Mouse (Mus musculus): ENCODE measurements around the gene Immp1l. TPM values are rescaled to one million over a fixed set of nuclear protein-coding genes. Genes with fewer than 3 reads are reported as not detected.

Immp1l gene
- polyA plus RNA-seq, 1 experiment: 66.7 TPM

DNA sequence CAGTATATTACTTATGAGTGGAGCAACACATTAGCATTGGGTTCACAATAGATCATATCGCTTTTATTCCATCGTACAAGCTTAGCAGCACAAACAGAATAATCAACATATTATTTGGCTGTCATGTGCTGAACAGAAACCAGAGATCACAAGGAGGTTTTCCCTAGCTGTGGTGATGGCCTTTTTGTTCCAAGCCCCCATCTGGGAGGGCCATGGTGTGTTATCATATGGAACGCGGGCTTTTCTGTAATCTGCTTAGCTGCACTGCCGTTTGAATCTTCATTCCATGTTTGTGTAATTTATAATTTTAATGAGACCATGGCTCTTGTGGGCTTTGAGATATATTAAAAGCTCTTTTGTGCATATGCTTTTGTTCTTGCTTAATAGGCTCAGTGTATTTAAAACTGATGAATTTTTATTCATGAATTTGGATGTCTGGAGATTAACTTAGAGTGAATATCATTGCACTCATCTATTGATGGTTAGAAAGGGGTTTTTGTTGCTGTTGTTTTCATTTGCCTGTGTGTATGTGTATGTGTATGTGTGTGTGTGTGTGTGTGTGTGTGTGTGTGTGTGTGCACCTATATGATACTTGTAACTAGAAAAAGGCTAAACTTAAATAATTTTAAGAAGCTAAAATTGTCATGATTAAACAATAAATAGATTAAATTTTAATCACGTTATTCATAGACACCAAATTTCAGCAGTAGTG lies 9.4 kb downstream of the Immp1l start:
- Histone ChIP-seq H3K27me3 (ENCODE audit: control insufficient read depth, insufficient read depth, low read length) (no peaks in the 10 kb centered on the region), H3K4me1 (ENCODE audit: control insufficient read depth, insufficient read depth, low read length) (no peaks in the 10 kb centered on the region), H3K27ac (ENCODE audit: control insufficient read depth, insufficient read depth, low read depth, low read length) (no peak overlapping the region), H3K4me3 (ENCODE audit: control insufficient read depth, low read depth, low read length) (no peak overlapping the region), H3K36me3 (ENCODE audit: control insufficient read depth, insufficient read depth, low read length) (no peaks in the 10 kb centered on the region)
- TF ChIP-seq POLR2A (IDR thresholded peaks at IDR 0.05; ENCODE audit: control insufficient read depth, low read depth, low read length): no peak
- no peak for TF ChIP-seq CTCF (IDR thresholded peaks at IDR 0.05; ENCODE audit: control insufficient read depth, insufficient read depth, insufficient replicate concordance, low read depth, low read length)

DNA sequence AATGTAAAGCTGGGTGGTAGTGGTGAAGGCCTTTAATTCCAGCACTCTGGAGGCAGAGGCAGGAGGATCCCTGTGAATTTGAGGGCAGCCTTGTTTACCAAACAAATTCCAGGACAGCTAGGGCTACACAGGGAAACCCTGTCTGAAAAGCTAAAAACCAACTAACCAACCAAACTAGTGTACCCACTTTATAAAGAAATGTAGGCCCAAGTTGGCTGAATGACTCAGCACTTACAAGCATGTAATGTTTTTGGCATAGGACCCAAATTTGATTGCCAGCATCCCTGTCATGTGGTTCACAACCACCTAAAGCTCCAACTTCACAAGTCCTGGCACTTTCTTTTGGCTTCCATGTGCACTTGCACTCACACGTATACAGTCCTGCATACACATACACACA lies 12.2 kb downstream of the Immp1l start:
- Histone ChIP-seq H3K4me1 (ENCODE audit: control insufficient read depth, insufficient read depth, low read length) (no peaks in the 10 kb centered on the region), H3K27me3 (ENCODE audit: control insufficient read depth, insufficient read depth, low read length) (no peaks in the 10 kb centered on the region), H3K36me3 (ENCODE audit: control insufficient read depth, insufficient read depth, low read length) (no peaks in the 10 kb centered on the region), H3K4me3 (ENCODE audit: control insufficient read depth, low read depth, low read length) (no peak overlapping the region), H3K27ac (ENCODE audit: control insufficient read depth, insufficient read depth, low read depth, low read length) (no peak overlapping the region)
- TF ChIP-seq POLR2A (IDR thresholded peaks at IDR 0.05; ENCODE audit: control insufficient read depth, low read depth, low read length) (no peak), CTCF (IDR thresholded peaks at IDR 0.05; ENCODE audit: control insufficient read depth, insufficient read depth, insufficient replicate concordance, low read depth, low read length) (no peak)

GRCm38 (mm10) chr2:105917623-105918346 lies 13.3 kb downstream of the Immp1l start:
- no peak overlapping the region for H3K27ac ChIP-seq (ENCODE audit: control insufficient read depth, insufficient read depth, low read depth, low read length)
- H3K4me3 ChIP-seq (ENCODE audit: control insufficient read depth, low read depth, low read length): no peak overlapping the region
- TF ChIP-seq CTCF (IDR thresholded peaks at IDR 0.05; ENCODE audit: control insufficient read depth, insufficient read depth, insufficient replicate concordance, low read depth, low read length): no peak
- H3K4me1 ChIP-seq (ENCODE audit: control insufficient read depth, insufficient read depth, low read length): no peaks in the 10 kb centered on the region
- no peaks in the 10 kb centered on the region for H3K36me3 ChIP-seq (ENCODE audit: control insufficient read depth, insufficient read depth, low read length)
- H3K27me3 ChIP-seq (ENCODE audit: control insufficient read depth, insufficient read depth, low read length): no peaks in the 10 kb centered on the region

DNA sequence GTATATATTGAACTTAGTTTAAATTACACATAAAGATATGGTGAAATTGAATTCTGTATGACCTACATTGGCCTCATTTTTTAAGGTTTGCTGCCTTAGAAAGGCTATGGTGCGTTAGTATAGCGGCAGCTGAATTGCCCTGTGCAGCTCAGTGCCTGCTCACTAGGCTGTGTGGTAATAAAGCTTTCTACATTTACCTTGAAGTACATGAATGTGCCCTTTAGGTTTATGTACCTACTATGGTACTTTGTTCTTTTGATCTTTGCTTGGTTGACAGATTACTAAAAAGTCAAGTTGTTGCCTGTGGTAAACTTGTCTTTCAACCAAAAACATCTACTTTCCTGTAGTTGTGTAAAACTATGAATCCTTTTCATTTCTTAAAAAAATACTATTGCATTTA lies 45.7 kb downstream of the Immp1l start:
- TF ChIP-seq CTCF (IDR thresholded peaks at IDR 0.05; ENCODE audit: control insufficient read depth, insufficient read depth, insufficient replicate concordance, low read depth, low read length): no peak
- TF ChIP-seq POLR2A (IDR thresholded peaks at IDR 0.05; ENCODE audit: control insufficient read depth, low read depth, low read length): no peak
- no peaks in the 10 kb centered on the region for H3K4me1 ChIP-seq (ENCODE audit: control insufficient read depth, insufficient read depth, low read length)
- H3K27ac ChIP-seq (ENCODE audit: control insufficient read depth, insufficient read depth, low read depth, low read length): no peak overlapping the region
- H3K36me3 ChIP-seq (ENCODE audit: control insufficient read depth, insufficient read depth, low read length): no peaks in the 10 kb centered on the region
- no peak overlapping the region for H3K4me3 ChIP-seq (ENCODE audit: control insufficient read depth, low read depth, low read length)
- no peaks in the 10 kb centered on the region for H3K27me3 ChIP-seq (ENCODE audit: control insufficient read depth, insufficient read depth, low read length)

GRCm38 (mm10) chr2:105951350-105951940 lies 47.0 kb downstream of the Immp1l start:
- Histone ChIP-seq H3K4me3 (ENCODE audit: control insufficient read depth, low read depth, low read length) (no peak overlapping the region), H3K36me3 (ENCODE audit: control insufficient read depth, insufficient read depth, low read length) (no peaks in the 10 kb centered on the region), H3K27ac (ENCODE audit: control insufficient read depth, insufficient read depth, low read depth, low read length) (no peak overlapping the region), H3K4me1 (ENCODE audit: control insufficient read depth, insufficient read depth, low read length) (no peaks in the 10 kb centered on the region), H3K27me3 (ENCODE audit: control insufficient read depth, insufficient read depth, low read length) (no peaks in the 10 kb centered on the region)
- TF ChIP-seq POLR2A (IDR thresholded peaks at IDR 0.05; ENCODE audit: control insufficient read depth, low read depth, low read length): no peak
- TF ChIP-seq CTCF (IDR thresholded peaks at IDR 0.05; ENCODE audit: control insufficient read depth, insufficient read depth, insufficient replicate concordance, low read depth, low read length): no peak

- Histone ChIP-seq H3K4me3 (ENCODE audit: control insufficient read depth, low read depth, low read length) (no peak overlapping the region), H3K36me3 (ENCODE audit: control insufficient read depth, insufficient read depth, low read length) (no peaks in the 10 kb centered on the region)
Measured at GRCm38 (mm10) chr2:105953862-105954261, 49.4 kb downstream of the Immp1l start.

GRCm38 (mm10) chr2:105963447-105963846 lies 59.0 kb downstream of the Immp1l start:
- Histone ChIP-seq H3K4me3 (ENCODE audit: control insufficient read depth, low read depth, low read length) (no peak overlapping the region), H3K36me3 (ENCODE audit: control insufficient read depth, insufficient read depth, low read length) (no peaks in the 10 kb centered on the region; the same call in 1 of the 2 replicates), H3K4me1 (ENCODE audit: control insufficient read depth, insufficient read depth, low read length) (no peaks in the 10 kb centered on the region), H3K27ac (ENCODE audit: control insufficient read depth, insufficient read depth, low read depth, low read length) (no peak overlapping the region), H3K27me3 (ENCODE audit: control insufficient read depth, insufficient read depth, low read length) (no peaks in the 10 kb centered on the region)
- TF ChIP-seq POLR2A (IDR thresholded peaks at IDR 0.05; ENCODE audit: control insufficient read depth, low read depth, low read length): no peak
- no peak for TF ChIP-seq CTCF (IDR thresholded peaks at IDR 0.05; ENCODE audit: control insufficient read depth, insufficient read depth, insufficient replicate concordance, low read depth, low read length)

More at GRCm38 (mm10) chr2:105953862-105954261, 49.4 kb downstream of the Immp1l start:
- Histone ChIP-seq H3K27me3 (ENCODE audit: control insufficient read depth, insufficient read depth, low read length) (no peaks in the 10 kb centered on the region), H3K27ac (ENCODE audit: control insufficient read depth, insufficient read depth, low read depth, low read length) (no peak overlapping the region), H3K4me1 (ENCODE audit: control insufficient read depth, insufficient read depth, low read length) (no peaks in the 10 kb centered on the region)
- TF ChIP-seq CTCF (IDR thresholded peaks at IDR 0.05; ENCODE audit: control insufficient read depth, insufficient read depth, insufficient replicate concordance, low read depth, low read length): no peak
- TF ChIP-seq POLR2A (IDR thresholded peaks at IDR 0.05; ENCODE audit: control insufficient read depth, low read depth, low read length): no peak

Data from testis, adult 2 months (tissue).